Mouse (Mus musculus) E14TG2a.4 (cell line): Measurements from ENCODE around the gene Olfr92.

Experiments used
- CTCF ChIP-seq: conservative IDR thresholded peaks from 2 replicates; pipeline ENCODE4 v1.5.1; 2014; ENCODE audit warnings: low read length
- NANOG ChIP-seq: IDR thresholded peaks from 2 replicates; pipeline ENCODE4 v1.6.1; 2014; ENCODE audit warnings: borderline replicate concordance, low read length, mixed read lengths
- POU5F1 ChIP-seq: IDR thresholded peaks from 2 replicates; pipeline ENCODE4 v1.6.1; 2014; ENCODE audit warnings: low read length, borderline replicate concordance

- TF ChIP-seq CTCF: no peak
- no peak for TF ChIP-seq NANOG
- no peak for TF ChIP-seq POU5F1
Observed at GRCm38 (mm10) chr17:37070121-37070520, 49.8 kb downstream of the Olfr92 start.
